ENCODE assay signal across 14 mouse cellular contexts in the genomic region with DNA sequence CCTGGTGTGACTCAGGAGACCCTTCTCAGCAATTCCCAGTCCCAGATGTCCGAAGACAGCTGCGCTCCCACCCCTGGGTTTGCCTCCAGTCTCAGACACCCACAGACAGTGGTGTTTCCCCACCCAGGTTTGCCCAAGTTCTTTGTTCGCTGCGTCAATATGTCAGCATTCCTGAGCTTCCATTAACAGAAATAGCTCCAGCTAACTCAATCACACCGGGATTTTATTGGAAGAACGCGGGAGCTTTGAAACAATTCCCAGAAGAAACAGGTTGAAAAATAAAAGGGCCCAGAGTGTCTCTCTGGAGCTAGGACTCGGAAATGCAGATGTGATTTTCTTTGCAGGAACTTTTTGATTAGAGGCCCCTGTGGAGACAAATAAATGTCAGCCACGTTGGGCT.
DNase-seq lines count a peak whose midpoint lies in the region; ATAC-seq and TF ChIP-seq lines count a peak whose summit lies in the region.
"Had no signal": no experiment of that assay in that cellular context is flagged by ENCODE, and none has a peak within 500 bp of the region (broad histone marks: within the 10 kb centered on the region; RNA-seq: fewer than 3 reads in every experiment).

No protein-coding gene starts in this region.

- H3K9me3 ChIP-seq in heart, embryonic 11.5 days (replicated peaks; ENCODE audit: control insufficient read depth, low read length): no peaks in the 10 kb centered on the region
- H3K9me3 ChIP-seq in midbrain, embryonic 11.5 days (ENCODE audit: control insufficient read depth, low read length): no peaks in the 10 kb centered on the region
- H3K9me3 ChIP-seq in midbrain, embryonic 14.5 days (ENCODE audit: control insufficient read depth, low read length): no peaks in the 10 kb centered on the region
- no peaks in the 10 kb centered on the region for H3K9me3 ChIP-seq in embryonic facial prominence, embryonic 13.5 days
- no peaks in the 10 kb centered on the region for H3K9me3 ChIP-seq in neural tube, embryonic 12.5 days
- H3K9me3 ChIP-seq in lung, postnatal 0 days (ENCODE audit: low read length): no peaks in the 10 kb centered on the region
- no peaks in the 10 kb centered on the region for H3K9me3 ChIP-seq in forebrain, embryonic 14.5 days (replicated peaks; ENCODE audit: control insufficient read depth, low read length)

- no peak for ATAC-seq in heart, embryonic 11.5 days (replicated peaks; ENCODE audit: insufficient number of reproducible peaks, low FRiP score, low TSS enrichment)
- ATAC-seq in midbrain, embryonic 11.5 days (ENCODE audit: low FRiP score): no peak
- no peak for ATAC-seq in midbrain, embryonic 14.5 days (ENCODE audit: low FRiP score, low TSS enrichment)
- ATAC-seq in embryonic facial prominence, embryonic 13.5 days (ENCODE audit: insufficient number of reproducible peaks, insufficient read depth, low FRiP score, low TSS enrichment, low read depth): no peak
- ATAC-seq in neural tube, embryonic 12.5 days (ENCODE audit: low FRiP score, low read depth): no peak
- no peak for ATAC-seq in lung, postnatal 0 days
- no peak for ATAC-seq in forebrain, embryonic 14.5 days
- ATAC-seq: Patski had no signal

- no peak for TF ChIP-seq EP300 in lung, postnatal 0 days (IDR thresholded peaks at IDR 0.05)

- intact Hi-C loops in heart, postnatal 36 days (cut with DNase I): no loop called here

- H3K4me3 ChIP-seq in heart, embryonic 11.5 days (ENCODE audit: low read depth, low read length): 0 out of 2 replicates have a peak overlapping the region, but pooled peaks have one; percentile 22
- H3K4me3 ChIP-seq in midbrain, embryonic 11.5 days (ENCODE audit: low read depth, low read length): no peak overlapping the region
- H3K4me3 ChIP-seq in midbrain, embryonic 14.5 days (replicated peaks; ENCODE audit: low read depth, low read length): no peak overlapping the region
- H3K4me3 ChIP-seq in embryonic facial prominence, embryonic 13.5 days: no peak overlapping the region
- no peak overlapping the region for H3K4me3 ChIP-seq in neural tube, embryonic 12.5 days
- H3K4me3 ChIP-seq in lung, postnatal 0 days (ENCODE audit: low read depth, low read length): no peak overlapping the region
- H3K4me3 ChIP-seq in forebrain, embryonic 14.5 days (ENCODE audit: low read depth, low read length): no peak overlapping the region
- H3K4me3 ChIP-seq: left cerebral cortex, adult 2 months had no signal

- no peaks in the 10 kb centered on the region for H3K27me3 ChIP-seq in heart, embryonic 11.5 days (ENCODE audit: control insufficient read depth, insufficient read depth, low read length)
- no peaks in the 10 kb centered on the region for H3K27me3 ChIP-seq in midbrain, embryonic 11.5 days (ENCODE audit: control insufficient read depth, insufficient read depth, low read length)
- no peaks in the 10 kb centered on the region for H3K27me3 ChIP-seq in midbrain, embryonic 14.5 days (ENCODE audit: control insufficient read depth, insufficient read depth, low read length)
- H3K27me3 ChIP-seq in embryonic facial prominence, embryonic 13.5 days: no peaks in the 10 kb centered on the region
- H3K27me3 ChIP-seq in neural tube, embryonic 12.5 days (replicated peaks): no peaks in the 10 kb centered on the region
- H3K27me3 ChIP-seq in lung, postnatal 0 days (replicated peaks; ENCODE audit: insufficient read depth, low read length): no peaks in the 10 kb centered on the region
- no peaks in the 10 kb centered on the region for H3K27me3 ChIP-seq in forebrain, embryonic 14.5 days (replicated peaks; ENCODE audit: control insufficient read depth, insufficient read depth, low read length)
- H3K27me3 ChIP-seq: Patski had no signal

- H3K36me3 ChIP-seq in heart, embryonic 11.5 days (ENCODE audit: control insufficient read depth, insufficient read depth, low read length): no peaks in the 10 kb centered on the region
- no peaks in the 10 kb centered on the region for H3K36me3 ChIP-seq in midbrain, embryonic 11.5 days (ENCODE audit: control insufficient read depth, insufficient read depth, low read length)
- no peaks in the 10 kb centered on the region for H3K36me3 ChIP-seq in midbrain, embryonic 14.5 days (ENCODE audit: control insufficient read depth, insufficient read depth, low read length)
- H3K36me3 ChIP-seq in embryonic facial prominence, embryonic 13.5 days: no peaks in the 10 kb centered on the region
- H3K36me3 ChIP-seq in neural tube, embryonic 12.5 days: no peaks in the 10 kb centered on the region
- H3K36me3 ChIP-seq in lung, postnatal 0 days (ENCODE audit: insufficient read depth, low read length): no peaks in the 10 kb centered on the region
- no peaks in the 10 kb centered on the region for H3K36me3 ChIP-seq in forebrain, embryonic 14.5 days (ENCODE audit: control insufficient read depth, insufficient read depth, low read length)

- H3K4me1 ChIP-seq in heart, embryonic 11.5 days (ENCODE audit: control insufficient read depth, insufficient read depth, low read length): no peaks in the 10 kb centered on the region
- H3K4me1 ChIP-seq in midbrain, embryonic 11.5 days (ENCODE audit: control insufficient read depth, insufficient read depth, low read length): no peaks in the 10 kb centered on the region
- no peaks in the 10 kb centered on the region for H3K4me1 ChIP-seq in midbrain, embryonic 14.5 days (ENCODE audit: control insufficient read depth, insufficient read depth, low read length)
- H3K4me1 ChIP-seq in embryonic facial prominence, embryonic 13.5 days: no peaks in the 10 kb centered on the region
- no peaks in the 10 kb centered on the region for H3K4me1 ChIP-seq in neural tube, embryonic 12.5 days
- no peaks in the 10 kb centered on the region for H3K4me1 ChIP-seq in lung, postnatal 0 days (ENCODE audit: insufficient read depth, low read depth, low read length)
- no peaks in the 10 kb centered on the region for H3K4me1 ChIP-seq in forebrain, embryonic 14.5 days (ENCODE audit: control insufficient read depth, insufficient read depth, low read length)

- no peak overlapping the region for H3K27ac ChIP-seq in heart, embryonic 11.5 days (ENCODE audit: low read depth, low read length)
- H3K27ac ChIP-seq in midbrain, embryonic 11.5 days (ENCODE audit: low read depth, low read length): no peak overlapping the region
- H3K27ac ChIP-seq in midbrain, embryonic 14.5 days (replicated peaks; ENCODE audit: low read depth, low read length): no peak overlapping the region
- H3K27ac ChIP-seq in embryonic facial prominence, embryonic 13.5 days: no peak overlapping the region
- no peak overlapping the region for H3K27ac ChIP-seq in neural tube, embryonic 12.5 days
- no peak overlapping the region for H3K27ac ChIP-seq in lung, postnatal 0 days (ENCODE audit: low read length)
- no peak overlapping the region for H3K27ac ChIP-seq in forebrain, embryonic 14.5 days (ENCODE audit: low read depth, low read length)
- H3K27ac ChIP-seq: left cerebral cortex, adult 2 months had no signal

- peak overlapping the region; percentile 54 for H3K4me2 ChIP-seq in heart, embryonic 11.5 days
- H3K4me2 ChIP-seq in midbrain, embryonic 11.5 days: peak overlapping the region; percentile 20; the same call in 1 of the 2 replicates
- no peak overlapping the region for H3K4me2 ChIP-seq in midbrain, embryonic 14.5 days (ENCODE audit: low read length)
- peak overlapping the region; percentile 5; the same call in 1 of the 2 replicates for H3K4me2 ChIP-seq in embryonic facial prominence, embryonic 13.5 days
- peak overlapping the region; percentile 28 for H3K4me2 ChIP-seq in neural tube, embryonic 12.5 days (replicated peaks)
- H3K4me2 ChIP-seq in lung, postnatal 0 days (replicated peaks; ENCODE audit: low read depth, low read length): no peak overlapping the region
- no peak overlapping the region for H3K4me2 ChIP-seq in forebrain, embryonic 14.5 days (ENCODE audit: low read length)
- H3K4me2 ChIP-seq: lung, embryonic 14.5 days had no signal

- WGBS in heart, embryonic 11.5 days (ENCODE audit: insufficient replicate concordance): 29% methylated on average over 9 of the region's 9 CpGs
- WGBS in midbrain, embryonic 11.5 days: 16% methylated on average over 9 of the region's 9 CpGs
- WGBS in midbrain, embryonic 14.5 days: 10% methylated on average over 9 of the region's 9 CpGs
- 21% methylated on average over 9 of the region's 9 CpGs for WGBS in embryonic facial prominence, embryonic 13.5 days
- WGBS in neural tube, embryonic 12.5 days: 9% methylated on average over 9 of the region's 9 CpGs
- WGBS in lung, postnatal 0 days: 29% methylated on average over 9 of the region's 9 CpGs
- WGBS in forebrain, embryonic 14.5 days: 14% methylated on average over 9 of the region's 9 CpGs

- H3K9ac ChIP-seq in heart, embryonic 11.5 days (ENCODE audit: low read depth, low read length): no peak overlapping the region
- no peak overlapping the region for H3K9ac ChIP-seq in midbrain, embryonic 11.5 days (ENCODE audit: low read length)
- no peak overlapping the region for H3K9ac ChIP-seq in midbrain, embryonic 14.5 days (replicated peaks; ENCODE audit: low read length)
- no peak overlapping the region for H3K9ac ChIP-seq in embryonic facial prominence, embryonic 13.5 days
- no peak overlapping the region for H3K9ac ChIP-seq in neural tube, embryonic 12.5 days
- H3K9ac ChIP-seq in lung, postnatal 0 days (replicated peaks; ENCODE audit: low read depth): no peak overlapping the region
- no peak overlapping the region for H3K9ac ChIP-seq in forebrain, embryonic 14.5 days (ENCODE audit: low read length)
- H3K9ac ChIP-seq: lung, embryonic 14.5 days had no signal

- no peak for DNase-seq in heart, postnatal 36 days
- DNase-seq in midbrain, embryonic 11.5 days (ENCODE audit: low spot score, missing footprints): no peak
- no peak for DNase-seq in midbrain, embryonic 14.5 days
- no peak for DNase-seq in lung, postnatal 0 days (ENCODE audit: low spot score)
- DNase-seq in forebrain, embryonic 14.5 days (ENCODE audit: low spot score): no peak
- DNase-seq: cerebellum, adult 2 months; gastrocnemius, postnatal 25 days; kidney, adult 18-20 months; lung, embryonic 14.5 days had no signal

- TF ChIP-seq CTCF in lung, postnatal 0 days (IDR thresholded peaks at IDR 0.05): no peak

Comparison
In these comparisons a context has a peak if more than half of its experiments do, and no peak if none do; other contexts are left out.
1. H3K4me2 ChIP-seq: peak in heart, embryonic 11.5 days (single experiment), midbrain, embryonic 11.5 days (single experiment), embryonic facial prominence, embryonic 13.5 days (single experiment) and neural tube, embryonic 12.5 days (single experiment); none in midbrain, embryonic 14.5 days (single experiment), lung, postnatal 0 days (single experiment) and forebrain, embryonic 14.5 days (single experiment).